Mouse (Mus musculus): Measurements from ENCODE around the gene Rapgef5.

DNA sequence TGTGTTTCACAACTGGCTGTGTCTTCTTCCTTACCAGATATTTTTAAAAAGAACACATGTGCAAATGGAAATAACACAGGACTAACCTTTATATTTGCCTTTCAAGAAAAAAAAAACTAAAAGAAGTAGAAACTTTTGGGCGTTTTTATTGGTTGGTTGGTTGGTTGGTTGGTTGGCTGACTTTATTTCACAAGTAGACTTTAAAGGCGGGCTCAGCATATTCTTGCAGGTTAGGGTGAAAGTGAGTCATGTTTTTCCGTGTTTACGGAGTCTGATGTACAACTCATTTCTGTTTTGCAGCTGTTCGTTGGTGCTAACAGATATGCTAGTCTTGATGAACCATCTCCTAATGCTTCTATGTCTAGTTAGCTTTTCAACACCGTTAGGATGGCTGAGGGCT is 196.2 kb downstream of the Rapgef5 start:
- TF ChIP-seq CTCF (IDR thresholded peaks at IDR 0.05; ENCODE audit: control insufficient read depth, insufficient read depth, insufficient read length) (no peak), CEBPB (IDR thresholded peaks at IDR 0.05; ENCODE audit: low read depth) (no peak), MAX (IDR thresholded peaks at IDR 0.05) (no peak), USF1 (IDR thresholded peaks at IDR 0.05; ENCODE audit: low read depth) (no peak), MYOD1 (IDR thresholded peaks at IDR 0.05; ENCODE audit: control insufficient read depth, insufficient read length, low read depth) (no peak), MYOG (IDR thresholded peaks at IDR 0.05; ENCODE audit: control insufficient read depth, extremely low read depth, insufficient read length) (no peak), FOSL1 (IDR thresholded peaks at IDR 0.05; ENCODE audit: insufficient read depth, low read length, poor library complexity, severe bottlenecking) (no peak)
